Mouse (Mus musculus): Measurements from ENCODE around the gene Ddx42. TPM values are rescaled to one million over a fixed set of nuclear protein-coding genes. Genes with fewer than 3 reads are reported as not detected.
"Not testable (repeated sequence)": the region's sequence is repeated elsewhere in the genome, so short reads cannot be mapped to it uniquely, and the experiment has no call there.

Ddx42 gene
- polyA plus RNA-seq, 1 experiment from 2014 or later: 81.2 TPM

- no peak overlapping the region; the same call in 1 of the 2 replicates for H3K4me3 ChIP-seq
- no peak overlapping the region for H3K27ac ChIP-seq
- no peaks in the 10 kb centered on the region for H3K9me3 ChIP-seq
- no peaks in the 10 kb centered on the region for H3K27me3 ChIP-seq
- WGBS: 94% methylated on average over 3 of the region's 3 CpGs
- H3K36me3 ChIP-seq: peaks cover 5% of the 10 kb centered on the region; the same call in 1 of the 2 replicates
- H3K4me1 ChIP-seq: peaks cover 14% of the 10 kb centered on the region
- no peak overlapping the region for H3K4me2 ChIP-seq
- ATAC-seq (ENCODE audit: insufficient number of reproducible peaks, insufficient read depth, low FRiP score, low TSS enrichment, low read depth): no peak
- no peak overlapping the region for H3K9ac ChIP-seq
Observed at GRCm38 (mm10) chr11:106191716-106192115, 25.0 kb upstream of the Ddx42 start.

DNA sequence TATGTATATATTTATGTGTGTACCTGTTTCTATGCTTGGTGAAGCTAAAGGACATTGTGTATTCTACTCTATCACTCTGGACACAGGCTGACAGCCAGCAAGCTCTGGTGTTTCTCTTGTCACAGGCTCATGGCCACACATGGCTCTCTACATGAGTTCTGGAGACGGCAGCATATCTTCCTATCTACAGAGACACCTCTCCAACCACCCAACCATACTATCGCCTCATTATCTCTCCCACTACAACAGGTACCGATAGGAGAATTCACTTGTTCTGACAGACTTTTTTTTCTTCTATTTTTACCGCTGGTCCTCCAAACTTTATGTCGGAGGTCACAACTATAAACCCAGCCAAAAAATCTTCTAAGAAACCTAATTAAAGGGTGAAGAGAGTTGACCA lies 24.5 kb upstream of the Ddx42 start:
- Histone ChIP-seq H3K4me3 (peak overlapping the region; percentile 67), H3K4me2 (peak overlapping the region; percentile 63), H3K9me3 (no peaks in the 10 kb centered on the region), H3K36me3 (peaks cover 11% of the 10 kb centered on the region), H3K27ac (no peak overlapping the region), H3K27me3 (no peaks in the 10 kb centered on the region), H3K9ac (peak overlapping the region; percentile 80; the same call in 1 of the 2 replicates), H3K4me1 (peaks cover 14% of the 10 kb centered on the region)
- ATAC-seq (ENCODE audit: insufficient number of reproducible peaks, insufficient read depth, low FRiP score, low TSS enrichment, low read depth): no peak
- WGBS: 90% methylated on average over 5 of the region's 5 CpGs

DNA sequence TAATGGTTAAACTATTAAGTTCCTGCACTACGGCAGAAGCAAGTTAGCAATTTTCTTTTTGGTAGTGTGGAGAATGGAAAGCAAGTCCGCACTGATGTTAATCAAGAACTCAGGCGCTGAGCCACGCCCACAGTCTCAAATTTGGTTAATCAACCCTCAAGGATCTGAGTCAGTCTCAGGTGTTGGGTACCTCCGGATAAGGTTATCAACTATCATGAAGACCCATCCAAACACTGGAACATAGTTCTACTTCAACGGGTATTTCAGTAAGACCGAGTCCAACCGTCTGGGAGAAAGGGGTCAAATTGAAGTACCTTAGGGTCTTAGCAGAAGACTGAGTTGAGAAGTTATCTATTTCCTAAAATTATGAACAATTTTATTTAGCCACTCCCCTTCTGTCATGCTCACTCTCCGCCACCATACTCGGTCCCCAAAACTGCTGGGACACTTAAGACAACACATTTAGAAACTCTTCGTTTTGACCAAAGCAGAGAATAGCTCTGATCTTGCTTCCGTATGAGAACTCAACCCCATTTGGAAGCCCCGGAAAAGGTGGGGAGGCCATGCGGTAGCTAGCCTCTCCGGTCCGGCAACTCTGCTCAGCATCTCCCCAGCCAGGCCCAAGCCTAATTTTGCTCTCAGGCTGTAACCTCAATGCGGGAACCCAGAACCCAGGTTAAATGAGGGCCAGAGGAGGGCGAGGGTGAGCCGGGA lies 23.9 kb upstream of the Ddx42 start:
- H3K9ac ChIP-seq: peak overlapping the region; percentile 80
- peak overlapping the region; percentile 67 for H3K4me3 ChIP-seq
- H3K27me3 ChIP-seq: no peaks in the 10 kb centered on the region
- H3K9me3 ChIP-seq: no peaks in the 10 kb centered on the region
- peaks cover 14% of the 10 kb centered on the region for H3K4me1 ChIP-seq
- peak; percentile 0; the same call in 1 of the 2 replicates for ATAC-seq (ENCODE audit: insufficient number of reproducible peaks, insufficient read depth, low FRiP score, low TSS enrichment, low read depth)
- peak overlapping the region; percentile 89 for H3K27ac ChIP-seq
- peak overlapping the region; percentile 63 for H3K4me2 ChIP-seq
- 7% methylated on average over 19 of the region's 19 CpGs for WGBS
- H3K36me3 ChIP-seq: peaks cover 16% of the 10 kb centered on the region

GRCm38 (mm10) chr11:106193371-106194154 lies 23.2 kb upstream of the Ddx42 start:
- Histone ChIP-seq H3K4me2 (peak overlapping the region; percentile 63), H3K27ac (peak overlapping the region; percentile 90), H3K9me3 (no peaks in the 10 kb centered on the region), H3K4me3 (peak overlapping the region; percentile 67), H3K4me1 (peaks cover 14% of the 10 kb centered on the region), H3K9ac (peak overlapping the region; percentile 80), H3K27me3 (no peaks in the 10 kb centered on the region), H3K36me3 (peaks cover 24% of the 10 kb centered on the region)
- peak; percentile 93 for ATAC-seq (ENCODE audit: insufficient number of reproducible peaks, insufficient read depth, low FRiP score, low TSS enrichment, low read depth)
- WGBS: under 1% methylated on average over 44 of the region's 44 CpGs

DNA sequence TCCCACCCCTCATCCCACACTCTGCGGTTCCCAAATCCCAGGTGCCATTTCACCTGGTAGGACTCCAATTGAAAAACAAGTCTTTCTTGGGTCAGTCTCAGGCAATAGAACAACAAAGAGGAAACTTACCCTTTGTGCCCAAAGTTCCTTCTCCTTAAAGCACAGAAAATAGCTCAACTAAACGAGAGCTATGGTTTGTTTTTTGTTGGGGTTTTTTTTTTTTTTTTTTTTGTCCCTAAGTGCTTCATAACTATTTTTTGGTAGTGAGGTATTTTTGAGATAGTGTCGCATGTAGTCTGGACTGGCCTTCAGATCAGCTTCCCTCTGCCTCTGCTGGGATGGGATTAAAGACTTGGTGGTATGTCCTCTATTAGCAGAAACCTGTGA lies 22.6 kb upstream of the Ddx42 start:
- H3K36me3 ChIP-seq: peaks cover 26% of the 10 kb centered on the region
- peak overlapping the region; percentile 67 for H3K4me3 ChIP-seq
- H3K9me3 ChIP-seq: no peaks in the 10 kb centered on the region
- ATAC-seq (ENCODE audit: insufficient number of reproducible peaks, insufficient read depth, low FRiP score, low TSS enrichment, low read depth): no peak
- WGBS: 35% methylated on average over 3 of the region's 3 CpGs
- H3K4me2 ChIP-seq: peak overlapping the region; percentile 63
- H3K9ac ChIP-seq: peak overlapping the region; percentile 78
- H3K4me1 ChIP-seq: peaks cover 14% of the 10 kb centered on the region
- no peaks in the 10 kb centered on the region for H3K27me3 ChIP-seq
- H3K27ac ChIP-seq: peak overlapping the region; percentile 90

- no peak overlapping the region for H3K9ac ChIP-seq
- ATAC-seq (ENCODE audit: insufficient number of reproducible peaks, insufficient read depth, low FRiP score, low TSS enrichment, low read depth): no peak
- H3K9me3 ChIP-seq: no peaks in the 10 kb centered on the region
- 90% methylated on average over 7 of the region's 7 CpGs for WGBS
- peaks cover 31% of the 10 kb centered on the region for H3K36me3 ChIP-seq
- H3K4me2 ChIP-seq: no peak overlapping the region
- H3K4me3 ChIP-seq: no peak overlapping the region
- H3K27me3 ChIP-seq: no peaks in the 10 kb centered on the region
- H3K4me1 ChIP-seq: peaks cover 14% of the 10 kb centered on the region
- no peak overlapping the region for H3K27ac ChIP-seq
Observed at GRCm38 (mm10) chr11:106194891-106195290, 21.8 kb upstream of the Ddx42 start.

DNA sequence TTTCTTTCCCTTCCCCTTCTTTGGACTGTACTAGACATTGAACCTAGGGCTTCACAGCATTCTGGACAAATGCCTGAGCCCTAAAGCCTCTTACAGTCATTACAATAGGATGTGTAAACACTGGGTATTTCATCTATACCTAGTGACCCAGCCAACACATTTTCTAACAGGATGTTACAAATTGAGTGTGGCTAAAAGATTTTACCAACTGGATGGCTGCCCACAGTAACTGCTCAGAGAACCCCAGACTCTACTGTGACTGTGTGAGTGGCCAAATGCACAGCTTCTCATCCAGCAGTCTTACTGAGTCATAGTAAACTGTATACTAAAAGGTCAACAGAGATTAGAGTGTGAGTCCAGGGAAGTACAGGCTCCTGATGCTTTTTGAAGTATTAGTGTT lies 21.4 kb upstream of the Ddx42 start:
- ATAC-seq (ENCODE audit: insufficient number of reproducible peaks, insufficient read depth, low FRiP score, low TSS enrichment, low read depth): no peak
- Histone ChIP-seq H3K27me3 (no peaks in the 10 kb centered on the region), H3K4me2 (no peak overlapping the region), H3K9ac (no peak overlapping the region), H3K9me3 (no peaks in the 10 kb centered on the region), H3K36me3 (peaks cover 35% of the 10 kb centered on the region), H3K4me3 (no peak overlapping the region), H3K27ac (no peak overlapping the region), H3K4me1 (peaks cover 14% of the 10 kb centered on the region)

GRCm38 (mm10) chr11:106198277-106198676 lies 18.4 kb upstream of the Ddx42 start:
- Histone ChIP-seq H3K9me3 (no peaks in the 10 kb centered on the region), H3K4me1 (peaks cover 5% of the 10 kb centered on the region; the same call in 1 of the 2 replicates), H3K27ac (no peak overlapping the region), H3K4me2 (no peak overlapping the region), H3K36me3 (peaks cover 63% of the 10 kb centered on the region), H3K27me3 (no peaks in the 10 kb centered on the region), H3K4me3 (no peak overlapping the region), H3K9ac (no peak overlapping the region)
- 87% methylated on average over 4 of the region's 4 CpGs for WGBS
- no peak for ATAC-seq (ENCODE audit: insufficient number of reproducible peaks, insufficient read depth, low FRiP score, low TSS enrichment, low read depth)

- H3K4me2 ChIP-seq; H3K4me3 ChIP-seq; H3K27ac ChIP-seq; H3K9me3 ChIP-seq; H3K4me1 ChIP-seq; ATAC-seq (ENCODE audit: insufficient number of reproducible peaks, insufficient read depth, low FRiP score, low TSS enrichment, low read depth); H3K9ac ChIP-seq; H3K27me3 ChIP-seq: not testable (repeated sequence)
- WGBS: 95% methylated on average over 7 of the region's 7 CpGs
- H3K36me3 ChIP-seq: peaks cover 79% of the 10 kb centered on the region
Observed at GRCm38 (mm10) chr11:106199997-106200396, 16.7 kb upstream of the Ddx42 start.

DNA sequence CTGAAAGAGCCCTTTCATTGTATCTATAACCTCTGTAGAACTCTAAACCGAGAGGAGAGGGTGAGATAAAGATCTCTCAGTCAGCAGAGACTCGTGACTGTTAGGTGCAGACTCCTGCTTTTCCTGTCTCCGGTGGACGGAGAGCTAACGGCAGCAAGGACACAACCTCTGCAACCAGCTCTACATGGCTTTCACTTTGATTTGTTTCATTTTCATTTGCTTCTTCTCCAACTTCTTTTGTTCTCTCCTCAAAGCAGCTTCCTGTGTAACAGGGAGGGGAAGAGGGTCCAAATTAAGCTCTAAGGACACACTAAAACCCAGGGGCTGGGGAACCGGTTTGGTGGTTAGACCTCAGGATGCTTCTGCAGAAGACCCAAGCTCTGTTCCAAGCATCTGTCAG lies 16.0 kb upstream of the Ddx42 start:
- Histone ChIP-seq H3K27me3 (no peaks in the 10 kb centered on the region), H3K4me3 (no peak overlapping the region), H3K4me1 (no peaks in the 10 kb centered on the region), H3K36me3 (peaks cover 86% of the 10 kb centered on the region), H3K9me3 (no peaks in the 10 kb centered on the region), H3K27ac (no peak overlapping the region), H3K9ac (no peak overlapping the region), H3K4me2 (no peak overlapping the region)
- WGBS: 75% methylated on average over 6 of the region's 6 CpGs
- ATAC-seq (ENCODE audit: insufficient number of reproducible peaks, insufficient read depth, low FRiP score, low TSS enrichment, low read depth): no peak

DNA sequence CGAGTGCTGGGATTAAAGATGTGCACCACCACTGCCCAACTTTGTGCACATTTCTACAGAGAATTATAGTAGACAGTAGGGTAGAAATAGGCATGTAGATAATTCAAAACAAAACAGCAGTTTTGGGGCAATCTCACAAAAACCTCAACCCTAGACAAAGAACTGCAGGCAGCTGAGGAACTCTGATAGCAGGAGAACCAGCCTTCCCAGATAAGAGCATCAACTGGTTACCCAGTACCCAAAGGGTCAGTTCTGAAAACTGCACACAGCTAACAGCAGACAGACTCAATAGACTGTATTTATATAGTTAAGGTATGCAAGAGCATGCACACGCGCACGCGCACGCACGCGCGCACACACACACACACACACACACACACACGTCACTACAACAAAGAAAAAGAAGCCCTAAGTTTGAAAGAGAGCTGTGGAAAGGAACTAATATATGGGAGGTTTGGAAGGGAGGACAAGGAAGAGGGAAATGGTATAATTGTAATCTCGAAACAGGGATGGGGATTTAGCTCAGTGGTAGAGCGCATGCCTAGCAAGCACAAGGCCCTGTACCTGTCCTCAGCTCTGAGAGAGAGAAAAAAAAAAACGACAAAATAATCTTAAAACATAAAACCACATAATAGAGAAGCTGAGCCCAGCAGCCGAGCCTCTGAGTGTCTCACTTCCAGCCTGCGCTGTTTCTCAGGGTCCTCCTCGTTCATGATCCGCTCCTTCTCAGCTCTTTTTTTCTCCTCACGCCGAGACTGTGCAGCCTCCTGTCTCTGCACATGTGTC lies 15.2 kb upstream of the Ddx42 start:
- WGBS: 94% methylated on average over 19 of the region's 19 CpGs
- no peak overlapping the region for H3K27ac ChIP-seq
- H3K9ac ChIP-seq: no peak overlapping the region
- ATAC-seq (ENCODE audit: insufficient number of reproducible peaks, insufficient read depth, low FRiP score, low TSS enrichment, low read depth): no peak
- no peaks in the 10 kb centered on the region for H3K9me3 ChIP-seq
- H3K36me3 ChIP-seq: peaks cover 91% of the 10 kb centered on the region
- H3K4me3 ChIP-seq: no peak overlapping the region
- H3K4me1 ChIP-seq: no peaks in the 10 kb centered on the region
- H3K4me2 ChIP-seq: no peak overlapping the region
- no peaks in the 10 kb centered on the region for H3K27me3 ChIP-seq

Data from embryonic facial prominence, embryonic 13.5 days (tissue).